Mouse (Mus musculus) brain, embryonic 18.5 days (tissue): ENCODE data around the gene Sytl1.

Experiments used
- DNase-seq: peaks from one replicate; pipeline ENCODE4 v3.0.0-alpha.2; 2012; ENCODE audit warnings: low read depth, low spot score

Gene Sytl1

DNA sequence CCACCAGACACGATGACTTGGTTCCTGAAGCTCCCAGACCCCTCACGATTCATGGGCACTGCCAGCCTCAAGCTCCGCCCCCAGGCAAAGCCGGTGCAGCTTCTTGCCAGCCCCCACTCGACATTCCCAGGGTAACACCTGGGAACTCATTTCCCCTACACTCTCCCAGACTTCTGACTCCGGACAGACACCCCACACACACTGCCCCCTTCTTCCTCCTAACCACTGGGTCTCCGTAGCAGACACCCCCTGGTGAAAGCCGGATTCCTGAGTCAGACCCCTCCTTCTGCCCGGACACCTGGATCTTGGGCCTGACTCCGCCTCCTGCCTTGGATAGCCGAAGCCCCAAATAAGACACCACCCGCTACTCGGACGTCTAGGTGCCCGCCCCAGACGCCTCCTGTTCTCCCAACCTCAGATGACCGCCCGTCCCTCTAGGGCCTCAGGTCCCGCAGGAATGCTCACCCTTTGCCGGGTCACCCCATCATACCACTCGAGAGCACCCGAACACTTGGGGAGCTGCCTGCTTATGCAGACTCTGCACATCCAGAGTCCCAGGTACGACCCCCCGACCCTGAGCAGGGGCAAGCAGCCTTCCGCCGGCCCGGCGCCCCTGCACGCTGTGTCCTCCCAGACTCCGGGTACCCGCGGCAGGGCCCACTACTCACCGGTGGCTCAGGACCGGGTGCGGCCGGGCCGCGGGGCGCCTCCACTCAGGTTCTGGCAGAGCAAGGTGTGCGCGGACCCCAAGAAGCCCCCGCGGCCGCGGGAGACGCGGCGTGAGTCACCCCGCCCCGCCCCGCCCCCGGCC lies 51.0 kb downstream of the Sytl1 start, which contains the start of the genes Cd164l2 and Gpr3:
Cd164l2 (plus strand) TSS at position 381 of the 811 bp plus-strand sequence.
Gpr3 (minus strand) TSS at position 786 of the 811 bp plus-strand sequence.
- no peak for DNase-seq

DNA sequence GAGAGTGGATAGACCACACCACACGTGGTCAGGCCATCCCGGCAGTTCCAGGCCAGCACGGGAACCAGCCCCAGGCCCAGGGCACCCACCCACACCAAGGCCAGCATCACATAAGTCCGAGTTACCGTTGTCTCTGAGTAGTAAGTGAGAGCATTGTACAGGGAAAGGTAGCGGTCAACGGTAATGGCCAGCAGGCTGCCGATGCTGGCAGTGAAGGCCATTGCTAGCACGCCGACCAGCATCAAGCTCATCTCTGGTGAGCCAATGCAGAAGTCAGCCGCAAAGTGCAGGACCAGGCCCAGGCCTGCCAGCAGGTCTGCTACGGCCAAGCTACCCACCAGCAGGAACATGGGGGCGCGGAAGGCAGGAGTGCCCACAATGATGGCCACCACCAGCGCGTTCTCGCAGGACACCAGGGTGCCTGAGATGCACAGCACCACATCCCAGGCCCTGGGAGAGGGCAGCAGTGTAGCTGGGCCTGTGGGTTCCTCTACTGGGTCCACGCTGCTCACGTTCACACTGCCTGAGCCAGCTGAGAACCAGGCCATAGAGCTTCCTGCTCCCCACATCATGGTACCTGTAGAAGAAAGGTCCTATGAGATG lies 52.0 kb downstream of the Sytl1 start:
- no peak for DNase-seq

DNA sequence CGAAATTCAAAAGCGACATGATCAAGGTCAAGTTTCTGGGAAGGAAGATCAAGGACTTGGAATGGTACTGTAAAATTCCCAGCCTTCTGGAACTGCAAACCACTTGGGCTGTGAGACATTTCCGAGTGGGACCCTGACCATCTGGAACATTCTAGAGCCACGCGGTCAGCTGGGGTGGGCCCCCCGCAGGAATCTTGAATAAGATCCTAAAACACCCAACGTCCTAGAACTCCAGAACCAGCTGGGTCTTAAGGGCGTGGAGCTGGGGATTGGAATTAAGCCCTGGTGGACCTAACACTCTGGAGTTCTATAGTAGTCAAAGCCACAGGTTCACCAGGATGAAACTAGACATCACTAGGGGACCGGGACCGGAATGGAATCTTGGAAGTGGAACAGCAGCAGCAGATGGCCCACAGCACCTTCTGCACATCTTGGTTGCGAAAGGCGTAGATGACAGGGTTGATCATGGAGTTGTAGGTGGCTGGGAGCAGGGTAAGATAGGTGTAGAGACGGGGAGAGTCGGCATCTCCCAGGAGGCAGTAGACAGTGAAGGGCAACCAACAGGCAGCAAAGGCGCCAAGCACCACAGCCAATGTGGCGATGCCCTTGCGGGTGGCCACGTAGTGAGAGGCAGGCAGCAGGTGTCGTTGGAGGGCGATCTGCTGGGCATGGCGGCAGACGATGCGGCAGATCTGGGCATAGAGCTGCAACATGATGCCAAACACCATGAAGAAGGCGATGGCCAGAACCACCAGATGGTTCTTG lies 52.7 kb downstream of the Sytl1 start:
- DNase-seq: no peak

DNA sequence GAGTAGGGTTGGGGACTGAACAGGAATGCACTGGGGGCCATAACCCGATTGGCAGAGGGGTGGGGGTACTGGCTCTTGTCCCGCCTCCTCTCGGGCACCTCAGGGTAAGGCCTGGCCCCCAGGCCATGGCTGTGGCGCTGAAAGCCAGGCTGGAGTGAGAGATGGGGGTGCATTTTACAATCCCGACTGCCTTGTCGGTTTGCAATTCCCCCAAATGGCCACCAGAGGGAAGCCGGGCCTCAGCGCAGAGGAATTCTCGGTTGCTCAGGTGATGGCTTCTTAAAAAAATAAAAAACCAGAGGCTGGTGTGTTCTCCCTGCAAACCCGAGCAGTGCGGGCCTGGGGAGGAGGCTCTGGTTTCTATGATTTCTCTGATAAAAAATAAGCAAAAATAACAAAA lies 53.5 kb downstream of the Sytl1 start:
- DNase-seq: no peak

DNA sequence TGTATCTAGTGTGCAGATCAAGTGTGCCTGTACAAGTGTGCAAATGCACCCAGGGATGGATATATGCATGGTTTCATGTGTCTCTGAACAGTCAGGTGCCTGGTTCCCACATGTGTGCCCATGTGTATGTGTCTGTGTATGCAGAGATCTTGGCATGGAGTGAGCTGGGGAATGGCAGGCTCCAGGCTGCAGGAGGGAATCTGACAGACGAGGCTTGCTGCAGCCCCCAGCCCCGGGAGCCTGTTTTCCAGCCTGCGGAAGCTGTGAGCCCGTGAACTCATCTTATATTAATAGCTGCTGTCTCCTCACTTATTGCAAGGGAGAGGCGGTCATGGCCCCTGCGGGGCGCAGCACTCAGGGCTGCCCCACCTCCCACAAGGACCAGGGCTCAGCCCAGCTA lies 58.5 kb downstream of the Sytl1 start:
- DNase-seq: no peak

DNA sequence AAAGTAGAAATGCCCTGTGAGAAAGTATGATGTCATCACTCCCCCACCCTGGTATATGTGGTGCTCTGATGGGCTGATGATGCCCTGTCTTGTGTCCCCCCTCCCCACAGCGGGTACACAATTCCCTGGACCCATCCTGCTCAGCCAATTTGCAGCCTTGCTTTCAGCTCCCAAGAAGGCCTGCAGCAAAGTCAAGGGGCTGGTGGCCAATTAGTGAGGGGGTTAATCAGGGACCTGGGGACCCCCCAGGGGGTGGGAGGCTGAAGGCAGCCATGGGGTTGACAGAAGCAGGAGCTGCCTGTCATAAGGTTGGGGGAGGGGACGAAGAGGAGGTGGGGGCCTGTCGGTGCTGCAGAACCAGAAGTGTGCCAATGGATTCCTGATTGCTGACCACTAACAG lies 59.3 kb downstream of the Sytl1 start:
- no peak for DNase-seq
